Mouse (Mus musculus) olfactory bulb, adult 2 months (tissue): ENCODE results near the gene Gpr119.

Source experiments
- CTCF ChIP-seq: fragments of 200-500 bp; IDR thresholded peaks from 2 replicates; pipeline ENCODE4 v1.5.1; 2012; ENCODE audit warnings: low read depth, mild to moderate bottlenecking, low read length, moderate library complexity; ENCODE audit not compliant: insufficient read depth
- POLR2A ChIP-seq: fragments of 200-500 bp; IDR thresholded peaks from 2 replicates; pipeline ENCODE4 v1.6.1; 2012; ENCODE audit warnings: mild to moderate bottlenecking, low read depth, low read length, moderate library complexity; ENCODE audit not compliant: insufficient read depth

- TF ChIP-seq CTCF = no peak
- TF ChIP-seq POLR2A = no peak
Measured at GRCm38 (mm10) chrX:48674171-48674570, at the start of gene Gpr119.
